Mouse (Mus musculus): ENCODE results near the gene Nrxn1. TPM values are rescaled to one million over a fixed set of nuclear protein-coding genes. Genes with fewer than 3 reads are reported as not detected.
"Not testable (repeated sequence)": the region's sequence is repeated elsewhere in the genome, so short reads cannot be mapped to it uniquely, and the experiment has no call there.

The Nrxn1 gene
- polyA plus RNA-seq, 1 experiment from 2014 or later, result 1.9 TPM

- Histone ChIP-seq H3K9me3 (ENCODE audit: control insufficient read depth, low read length) (no peaks in the 10 kb centered on the region), H3K4me3 (ENCODE audit: low read depth, low read length) (no peak overlapping the region), H3K4me2 (replicated peaks; ENCODE audit: low read depth) (no peak overlapping the region), H3K27me3 (ENCODE audit: control insufficient read depth, insufficient read depth, low read length) (no peaks in the 10 kb centered on the region), H3K4me1 (replicated peaks; ENCODE audit: control insufficient read depth, insufficient read depth) (no peaks in the 10 kb centered on the region), H3K9ac (ENCODE audit: low read length) (no peak overlapping the region), H3K27ac (replicated peaks) (no peak overlapping the region), H3K36me3 (ENCODE audit: control insufficient read depth, insufficient read depth, low read length) (no peaks in the 10 kb centered on the region)
- TF ChIP-seq EP300 (optimal IDR thresholded peaks at IDR 0.05) (no peak), CTCF (IDR thresholded peaks at IDR 0.05; ENCODE audit: low read depth) (no peak)
- DNase-seq (ENCODE audit: low spot score) (no peak), ATAC-seq (ENCODE audit: low FRiP score, low TSS enrichment) (no peak)
- 82% methylated on average over 4 of the region's 4 CpGs for WGBS
Observed at GRCm38 (mm10) chr17:90546806-90547205, 546.1 kb downstream of the Nrxn1 start.

DNA sequence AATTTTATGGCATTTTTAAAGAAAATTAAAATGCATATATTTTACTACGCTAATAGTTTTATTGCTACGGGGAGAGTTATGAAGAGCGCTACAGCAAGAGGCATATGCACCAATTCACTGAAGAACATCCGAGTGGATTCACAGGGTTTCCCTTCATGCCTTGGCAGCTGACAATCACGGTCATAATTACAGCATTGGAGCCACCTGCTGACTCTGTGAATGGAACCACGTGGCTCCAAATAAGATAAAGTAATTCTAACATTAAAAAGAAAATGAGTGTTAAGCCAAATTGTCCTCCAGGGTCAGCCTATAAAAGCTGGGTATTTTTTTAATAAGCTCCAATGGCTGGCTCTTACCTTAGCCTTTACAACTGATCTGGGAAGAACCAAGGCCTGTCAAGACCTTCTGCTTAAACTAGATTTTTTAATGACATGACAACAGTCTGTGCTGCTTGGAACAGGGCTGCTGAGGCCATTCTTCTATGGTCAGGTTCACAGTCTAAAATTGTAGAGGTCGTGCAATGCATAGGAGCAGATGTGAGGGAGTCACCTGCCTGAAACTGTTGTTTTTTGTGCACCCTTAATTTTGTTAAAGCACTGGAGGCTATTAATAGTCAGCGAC, 548.1 kb downstream of the Nrxn1 start:
- Histone ChIP-seq H3K9me3 (ENCODE audit: control insufficient read depth, low read length) (no peaks in the 10 kb centered on the region), H3K36me3 (ENCODE audit: control insufficient read depth, insufficient read depth, low read length) (no peaks in the 10 kb centered on the region), H3K27ac (replicated peaks) (no peak overlapping the region), H3K4me2 (replicated peaks; ENCODE audit: low read depth) (no peak overlapping the region), H3K4me1 (replicated peaks; ENCODE audit: control insufficient read depth, insufficient read depth) (no peaks in the 10 kb centered on the region), H3K27me3 (ENCODE audit: control insufficient read depth, insufficient read depth, low read length) (no peaks in the 10 kb centered on the region), H3K4me3 (ENCODE audit: low read depth, low read length) (no peak overlapping the region), H3K9ac (ENCODE audit: low read length) (no peak overlapping the region)
- 70% methylated on average over 8 of the region's 8 CpGs for WGBS
- ATAC-seq (ENCODE audit: low FRiP score, low TSS enrichment) (no peak), DNase-seq (ENCODE audit: low spot score) (no peak)
- TF ChIP-seq CTCF (IDR thresholded peaks at IDR 0.05; ENCODE audit: low read depth) (no peak), EP300 (optimal IDR thresholded peaks at IDR 0.05) (no peak)

DNA sequence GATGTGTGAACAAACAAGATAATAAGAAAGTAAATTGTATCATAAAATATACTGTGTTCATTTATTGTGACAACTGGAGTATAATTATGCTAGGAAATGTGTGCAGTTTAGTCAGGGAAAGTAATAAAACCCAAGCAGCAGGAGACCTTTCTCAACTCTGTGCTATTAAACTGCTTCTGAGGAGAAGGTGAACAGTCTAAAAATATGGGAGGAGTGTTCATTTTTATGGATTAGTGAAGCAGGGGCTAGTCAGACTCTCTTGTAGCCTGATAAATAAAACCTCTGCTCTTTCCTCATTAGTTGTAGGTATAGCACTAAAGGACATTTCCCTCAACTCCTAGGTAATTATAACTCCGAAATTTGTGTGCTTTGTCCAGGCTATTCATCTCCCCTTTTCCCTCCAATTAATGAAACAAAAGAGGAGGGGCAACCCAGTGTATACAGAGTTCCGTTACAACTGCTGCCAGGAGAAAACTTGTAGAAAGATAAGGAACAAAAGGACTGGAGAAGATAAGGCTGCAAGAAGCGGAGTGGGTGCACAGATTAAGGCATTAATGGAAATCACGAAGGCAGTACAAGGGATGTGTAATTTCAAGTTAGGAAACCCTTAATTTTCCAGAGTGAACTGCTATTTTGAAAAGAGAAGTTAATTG, 548.8 kb downstream of the Nrxn1 start:
- Histone ChIP-seq H3K36me3 (ENCODE audit: control insufficient read depth, insufficient read depth, low read length) (no peaks in the 10 kb centered on the region), H3K9me3 (ENCODE audit: control insufficient read depth, low read length) (no peaks in the 10 kb centered on the region), H3K9ac (ENCODE audit: low read length) (no peak overlapping the region), H3K27ac (replicated peaks) (no peak overlapping the region), H3K4me2 (replicated peaks; ENCODE audit: low read depth) (no peak overlapping the region), H3K27me3 (ENCODE audit: control insufficient read depth, insufficient read depth, low read length) (no peaks in the 10 kb centered on the region), H3K4me3 (ENCODE audit: low read depth, low read length) (no peak overlapping the region), H3K4me1 (replicated peaks; ENCODE audit: control insufficient read depth, insufficient read depth) (no peaks in the 10 kb centered on the region)
- 44% methylated on average over 4 of the region's 4 CpGs for WGBS
- no peak for TF ChIP-seq EP300 (optimal IDR thresholded peaks at IDR 0.05)
- DNase-seq (ENCODE audit: low spot score), result no peak
- no peak for ATAC-seq (ENCODE audit: low FRiP score, low TSS enrichment)

- H3K4me2 ChIP-seq (replicated peaks; ENCODE audit: low read depth), result no peak overlapping the region
- H3K4me1 ChIP-seq (replicated peaks; ENCODE audit: control insufficient read depth, insufficient read depth), result no peaks in the 10 kb centered on the region
- H3K4me3 ChIP-seq (ENCODE audit: low read depth, low read length), result no peak overlapping the region
- H3K36me3 ChIP-seq (ENCODE audit: control insufficient read depth, insufficient read depth, low read length), result no peaks in the 10 kb centered on the region
- DNase-seq (ENCODE audit: low spot score) (no peak), ATAC-seq (ENCODE audit: low FRiP score, low TSS enrichment) (no peak)
- no peaks in the 10 kb centered on the region for H3K27me3 ChIP-seq (ENCODE audit: control insufficient read depth, insufficient read depth, low read length)
- no peaks in the 10 kb centered on the region for H3K9me3 ChIP-seq (ENCODE audit: control insufficient read depth, low read length)
- 78% methylated on average over 2 of the region's 2 CpGs for WGBS
- TF ChIP-seq CTCF (IDR thresholded peaks at IDR 0.05; ENCODE audit: low read depth), result no peak
- no peak overlapping the region for H3K9ac ChIP-seq (ENCODE audit: low read length)
- H3K27ac ChIP-seq (replicated peaks), result no peak overlapping the region
Observed at GRCm38 (mm10) chr17:90531443-90531842, 561.4 kb downstream of the Nrxn1 start.

DNA sequence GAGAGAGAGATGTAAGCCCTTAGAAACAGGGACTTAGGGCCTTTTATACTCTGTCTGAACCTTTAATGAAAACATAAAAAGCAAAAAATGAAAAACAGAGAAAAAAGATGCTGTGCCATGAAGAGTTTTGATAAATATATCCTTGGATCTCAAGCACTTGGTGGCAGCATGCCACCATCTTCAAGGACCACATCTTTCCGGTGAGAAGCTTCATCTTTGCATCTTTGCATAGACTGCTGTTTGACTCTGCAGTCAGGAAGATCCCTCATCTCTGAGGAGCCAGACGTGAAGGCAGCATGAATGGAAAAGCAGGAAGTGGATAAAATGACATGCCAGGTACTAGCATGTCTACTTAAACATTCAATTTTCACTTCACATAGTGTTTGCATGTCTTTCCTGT, 586.8 kb downstream of the Nrxn1 start:
- H3K9ac ChIP-seq (ENCODE audit: low read length), result no peak overlapping the region
- ATAC-seq (ENCODE audit: low FRiP score, low TSS enrichment) (no peak), DNase-seq (ENCODE audit: low spot score) (no peak)
- H3K36me3 ChIP-seq (ENCODE audit: control insufficient read depth, insufficient read depth, low read length), result no peaks in the 10 kb centered on the region
- no peak overlapping the region for H3K4me3 ChIP-seq (ENCODE audit: low read depth, low read length)
- H3K4me1 ChIP-seq (replicated peaks; ENCODE audit: control insufficient read depth, insufficient read depth), result no peaks in the 10 kb centered on the region
- no peaks in the 10 kb centered on the region for H3K9me3 ChIP-seq (ENCODE audit: control insufficient read depth, low read length)
- H3K4me2 ChIP-seq (replicated peaks; ENCODE audit: low read depth), result no peak overlapping the region
- no peaks in the 10 kb centered on the region for H3K27me3 ChIP-seq (ENCODE audit: control insufficient read depth, insufficient read depth, low read length)
- TF ChIP-seq CTCF (IDR thresholded peaks at IDR 0.05; ENCODE audit: low read depth) (no peak), EP300 (optimal IDR thresholded peaks at IDR 0.05) (no peak)
- no peak overlapping the region for H3K27ac ChIP-seq (replicated peaks)
- 54% methylated on average over 2 of the region's 2 CpGs for WGBS

DNA sequence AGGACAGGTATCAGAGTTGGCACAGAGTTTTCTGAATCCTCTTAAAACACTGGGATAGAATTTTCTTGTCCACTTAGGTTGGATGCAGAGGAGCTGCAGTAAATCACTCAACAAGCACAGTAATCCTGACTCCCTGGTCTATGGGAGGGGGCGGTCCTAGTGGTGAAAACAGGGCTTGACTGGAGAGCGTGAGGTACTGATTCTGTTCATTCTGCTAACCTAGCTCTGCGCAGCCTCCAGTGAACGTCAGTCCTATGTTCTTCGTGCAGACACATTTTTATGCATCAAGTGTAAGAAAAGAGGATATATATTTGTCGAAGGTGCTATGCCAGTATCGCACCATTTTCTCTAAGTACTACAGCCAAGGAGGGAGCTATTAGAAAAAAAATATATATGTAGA, 588.9 kb downstream of the Nrxn1 start:
- H3K9ac ChIP-seq (ENCODE audit: low read length); H3K27ac ChIP-seq (replicated peaks); H3K4me3 ChIP-seq (ENCODE audit: low read depth, low read length); H3K27me3 ChIP-seq (ENCODE audit: control insufficient read depth, insufficient read depth, low read length); H3K4me2 ChIP-seq (replicated peaks; ENCODE audit: low read depth); H3K36me3 ChIP-seq (ENCODE audit: control insufficient read depth, insufficient read depth, low read length); H3K4me1 ChIP-seq (replicated peaks; ENCODE audit: control insufficient read depth, insufficient read depth); H3K9me3 ChIP-seq (ENCODE audit: control insufficient read depth, low read length); ATAC-seq (ENCODE audit: low FRiP score, low TSS enrichment); DNase-seq (ENCODE audit: low spot score): not testable (repeated sequence)
- 73% methylated on average over 7 of the region's 7 CpGs for WGBS
